Mouse (Mus musculus): ENCODE data around the gene Zbtb1. TPM values are rescaled to one million over a fixed set of nuclear protein-coding genes. Genes with fewer than 3 reads are reported as not detected.
"Not testable (repeated sequence)": the region's sequence is repeated elsewhere in the genome, so short reads cannot be mapped to it uniquely, and the experiment has no call there.

Gene Zbtb1
- total RNA-seq, 2 experiments from 2014 or later = 21.1 to 25.0 TPM

DNA sequence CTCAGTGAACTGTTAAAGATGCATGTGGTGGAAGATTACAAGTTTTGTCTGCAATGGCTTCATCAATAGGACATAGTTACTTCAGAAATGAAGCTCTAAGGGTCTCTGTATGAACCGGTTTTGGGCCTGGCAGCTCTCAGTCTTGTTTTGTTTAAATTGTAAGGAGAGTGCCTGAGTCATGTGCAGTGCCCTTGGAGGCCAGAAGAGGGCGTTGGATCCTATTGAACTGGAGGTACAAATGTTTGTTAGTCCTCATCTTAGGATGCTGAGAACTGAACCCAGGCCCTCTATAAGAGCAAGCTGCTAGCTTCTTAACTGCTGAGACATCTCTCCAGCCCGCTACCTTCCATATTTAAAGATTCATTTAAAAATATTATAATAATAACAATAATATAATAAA is 31.6 kb downstream of the Zbtb1 start:
- no peak for ATAC-seq (replicated peaks; ENCODE audit: low FRiP score, low TSS enrichment, poor library complexity, severe bottlenecking)

DNA sequence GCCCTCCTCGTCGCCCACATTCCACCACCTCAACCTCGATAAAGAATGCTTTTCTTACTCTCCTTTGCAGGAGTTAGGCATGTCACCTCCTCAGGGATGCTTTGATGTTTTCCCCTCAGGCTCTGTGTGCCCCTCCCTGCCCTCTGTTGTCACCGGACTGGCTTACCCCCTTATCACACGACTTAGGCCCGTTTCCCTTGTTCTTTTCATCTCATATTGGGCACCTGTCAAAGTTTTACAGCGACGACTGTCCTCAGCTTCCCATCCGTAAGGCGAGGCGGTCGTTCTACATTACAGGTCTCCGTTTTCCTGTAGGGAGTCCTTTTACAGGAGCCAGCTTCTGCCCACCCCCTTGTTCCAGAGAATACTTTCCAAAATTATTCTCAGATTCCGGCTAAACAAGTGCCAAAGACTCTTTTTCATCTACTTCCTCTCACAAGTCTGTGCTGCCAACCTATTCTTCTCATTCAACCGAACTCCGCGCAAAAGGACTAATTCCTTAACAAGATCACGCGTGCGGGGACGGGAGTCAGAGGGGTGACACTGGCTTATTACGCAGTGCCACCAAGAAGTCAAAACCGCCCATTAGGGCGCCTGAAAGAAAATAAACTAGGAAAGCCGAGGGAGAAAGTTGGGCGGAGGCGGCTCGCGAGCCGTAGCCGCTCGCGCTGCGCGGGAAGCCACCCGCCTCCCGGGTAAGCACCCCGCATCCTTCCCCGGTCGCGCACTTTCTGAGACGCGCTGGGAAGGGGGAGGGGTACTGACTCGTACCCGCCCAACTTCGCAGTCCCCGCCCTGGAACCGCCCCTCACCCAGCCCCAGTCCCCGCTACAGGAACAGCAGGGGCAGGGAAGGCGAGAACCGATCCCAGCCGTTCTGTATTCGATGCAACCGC is 33.2 kb downstream of the Zbtb1 start:
- peak; percentile 64 for ATAC-seq (replicated peaks; ENCODE audit: low FRiP score, low TSS enrichment, poor library complexity, severe bottlenecking)

GRCm38 (mm10) chr12:76403886-76404537 is 33.9 kb downstream of the Zbtb1 start, which contains the start of gene Hspa2:
Hspa2 (plus strand) TSS chr12:76404176.
- peak; percentile 91 for ATAC-seq (replicated peaks; ENCODE audit: low FRiP score, low TSS enrichment, poor library complexity, severe bottlenecking)

DNA sequence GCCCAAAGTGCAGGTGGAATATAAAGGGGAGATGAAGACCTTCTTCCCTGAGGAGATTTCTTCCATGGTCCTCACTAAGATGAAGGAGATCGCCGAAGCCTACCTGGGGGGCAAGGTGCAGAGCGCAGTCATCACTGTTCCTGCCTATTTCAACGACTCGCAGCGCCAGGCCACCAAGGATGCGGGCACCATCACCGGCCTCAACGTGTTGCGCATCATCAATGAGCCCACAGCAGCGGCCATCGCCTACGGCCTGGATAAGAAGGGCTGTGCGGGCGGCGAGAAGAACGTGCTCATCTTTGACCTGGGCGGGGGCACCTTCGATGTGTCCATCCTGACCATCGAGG is 34.7 kb downstream of the Zbtb1 start:
- ATAC-seq (replicated peaks; ENCODE audit: low FRiP score, low TSS enrichment, poor library complexity, severe bottlenecking) = no peak

DNA sequence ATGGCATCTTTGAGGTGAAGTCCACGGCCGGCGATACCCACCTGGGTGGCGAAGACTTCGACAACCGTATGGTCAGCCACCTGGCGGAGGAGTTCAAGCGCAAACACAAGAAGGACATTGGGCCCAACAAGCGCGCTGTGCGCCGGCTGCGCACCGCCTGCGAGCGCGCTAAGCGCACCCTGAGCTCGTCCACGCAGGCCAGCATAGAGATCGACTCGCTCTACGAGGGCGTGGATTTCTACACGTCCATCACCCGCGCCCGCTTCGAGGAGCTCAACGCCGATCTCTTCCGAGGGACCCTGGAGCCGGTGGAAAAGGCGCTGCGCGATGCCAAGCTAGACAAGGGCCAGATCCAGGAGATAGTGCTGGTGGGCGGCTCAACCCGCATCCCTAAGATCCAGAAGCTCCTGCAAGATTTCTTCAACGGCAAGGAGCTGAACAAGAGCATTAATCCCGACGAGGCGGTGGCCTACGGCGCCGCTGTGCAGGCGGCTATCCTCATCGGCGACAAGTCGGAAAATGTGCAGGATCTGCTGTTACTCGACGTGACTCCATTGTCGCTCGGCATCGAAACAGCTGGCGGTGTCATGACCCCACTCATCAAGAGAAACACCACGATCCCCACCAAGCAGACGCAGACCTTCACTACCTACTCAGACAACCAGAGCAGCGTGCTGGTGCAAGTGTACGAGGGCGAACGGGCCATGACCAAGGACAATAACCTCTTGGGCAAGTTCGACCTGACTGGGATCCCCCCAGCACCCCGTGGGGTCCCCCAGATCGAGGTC is 35.3 kb downstream of the Zbtb1 start:
- no peak for ATAC-seq (replicated peaks; ENCODE audit: low FRiP score, low TSS enrichment, poor library complexity, severe bottlenecking)

- no peak for ATAC-seq (replicated peaks; ENCODE audit: low FRiP score, low TSS enrichment, poor library complexity, severe bottlenecking)
These were observed 35.9 kb downstream of the Zbtb1 start for GRCm38 (mm10) chr12:76405971-76406370.

- ATAC-seq (replicated peaks; ENCODE audit: low FRiP score, low TSS enrichment, poor library complexity, severe bottlenecking) = no peak
These were observed 37.1 kb downstream of the Zbtb1 start for GRCm38 (mm10) chr12:76407184-76407583.

- no peak for ATAC-seq (replicated peaks; ENCODE audit: low FRiP score, low TSS enrichment, poor library complexity, severe bottlenecking)
These were observed 39.1 kb downstream of the Zbtb1 start for GRCm38 (mm10) chr12:76409166-76409565.

DNA sequence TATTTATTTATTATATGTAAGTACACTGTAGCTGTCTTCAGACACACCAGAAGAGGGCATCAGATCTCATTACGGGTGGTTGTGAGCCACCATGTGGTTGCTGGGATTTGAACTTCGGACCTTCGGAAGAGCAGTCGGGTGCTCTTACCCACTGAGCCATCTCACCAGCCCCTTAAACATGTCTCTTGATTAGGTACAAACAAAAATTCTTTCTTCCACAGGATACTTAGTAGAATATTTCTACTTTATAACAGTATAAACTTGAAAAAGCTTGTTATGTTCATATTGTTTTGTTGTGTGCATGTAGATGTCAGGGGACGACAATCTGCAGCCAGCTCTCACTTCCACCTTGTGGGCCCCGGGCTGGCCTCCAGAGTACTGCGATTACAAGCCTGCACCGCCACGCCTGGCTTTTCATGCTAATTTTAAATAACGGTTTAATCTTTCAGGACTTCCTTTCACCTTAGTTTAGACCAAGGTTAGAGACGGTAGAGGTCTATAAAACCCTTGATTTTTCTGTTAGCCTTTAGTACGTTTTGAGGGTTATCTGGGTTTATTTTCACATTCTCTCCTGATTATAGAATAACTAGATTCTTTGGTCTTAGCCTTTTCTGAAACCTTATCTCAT is 45.4 kb downstream of the Zbtb1 start:
- peak; percentile 70 for ATAC-seq (replicated peaks; ENCODE audit: low FRiP score, low TSS enrichment, poor library complexity, severe bottlenecking)

- no peak for ATAC-seq (replicated peaks; ENCODE audit: low FRiP score, low TSS enrichment, poor library complexity, severe bottlenecking)
These were observed 47.4 kb downstream of the Zbtb1 start, which contains the start of gene Ppp1r36 for GRCm38 (mm10) chr12:76417433-76417854. Ppp1r36 (plus strand) TSS chr12:76417538.

DNA sequence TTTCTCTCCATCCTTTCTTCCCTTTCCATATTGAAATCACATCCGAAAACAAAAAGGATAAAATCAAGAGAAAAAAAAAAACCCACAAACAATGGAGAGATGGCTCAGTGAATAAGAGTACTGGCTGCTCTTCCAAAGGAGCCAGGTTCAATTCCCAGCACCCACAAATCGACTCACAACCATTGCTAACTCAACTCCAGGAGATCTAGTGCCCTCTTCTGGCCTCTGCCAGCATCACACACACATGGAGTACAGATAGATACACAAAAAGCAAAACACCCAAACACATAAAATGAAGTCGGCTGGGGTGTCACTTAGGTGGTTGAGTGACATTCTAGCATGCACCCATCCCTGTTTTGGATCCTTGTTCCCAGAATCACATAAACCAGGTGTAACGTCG is 48.3 kb downstream of the Zbtb1 start:
- ATAC-seq (replicated peaks; ENCODE audit: low FRiP score, low TSS enrichment, poor library complexity, severe bottlenecking) = no peak

- no peak for ATAC-seq (replicated peaks; ENCODE audit: low FRiP score, low TSS enrichment, poor library complexity, severe bottlenecking)
These were observed 55.2 kb downstream of the Zbtb1 start for GRCm38 (mm10) chr12:76425256-76425655.

DNA sequence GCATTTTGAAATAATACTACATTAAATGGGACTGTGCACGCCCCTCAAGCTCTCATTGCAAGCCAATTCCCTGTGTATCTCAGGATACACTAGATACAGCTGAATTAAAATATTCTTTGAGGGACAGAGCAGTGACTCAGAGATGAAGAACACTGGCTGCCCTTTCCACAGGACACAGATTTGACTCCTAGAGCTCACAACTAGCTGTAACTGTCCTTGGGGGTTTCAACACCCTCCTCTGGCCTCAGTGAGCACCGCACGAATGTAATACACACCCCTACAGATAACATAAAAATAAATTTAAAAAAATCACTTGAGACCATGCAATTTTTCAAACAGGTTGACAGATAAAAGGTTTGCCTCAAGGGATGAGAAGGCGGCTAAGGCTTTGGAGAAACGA is 57.5 kb downstream of the Zbtb1 start:
- ATAC-seq (replicated peaks; ENCODE audit: low FRiP score, low TSS enrichment, poor library complexity, severe bottlenecking) = no peak

DNA sequence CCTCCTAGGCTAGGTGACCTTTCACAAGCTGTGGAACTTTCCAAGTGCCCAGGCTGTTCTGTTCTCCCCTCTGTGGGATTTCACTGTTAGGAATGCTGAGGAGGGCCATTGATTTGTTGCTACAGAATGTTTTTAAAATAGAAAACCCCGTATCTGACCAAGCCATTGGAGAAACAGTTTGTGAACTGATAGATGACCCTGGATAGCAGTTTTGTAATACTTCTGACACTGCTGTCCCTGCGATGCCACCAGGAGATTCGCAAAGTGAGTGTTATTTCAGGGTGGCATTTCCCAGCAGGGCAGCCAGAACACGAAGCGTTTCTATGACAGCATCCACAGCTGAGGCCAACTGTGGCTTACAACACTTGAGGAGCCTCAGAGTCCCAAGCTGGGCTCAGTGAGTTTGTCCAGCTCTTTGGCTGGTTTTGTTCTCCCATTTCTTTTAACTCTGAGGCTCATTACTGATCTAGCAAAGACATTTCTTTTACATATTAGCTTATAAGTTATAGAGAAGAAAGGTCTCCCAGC is 60.9 kb downstream of the Zbtb1 start:
- no peak for ATAC-seq (replicated peaks; ENCODE audit: low FRiP score, low TSS enrichment, poor library complexity, severe bottlenecking)

- no peak for ATAC-seq (replicated peaks; ENCODE audit: low FRiP score, low TSS enrichment, poor library complexity, severe bottlenecking)
These were observed 61.4 kb downstream of the Zbtb1 start for GRCm38 (mm10) chr12:76431431-76431830.

- ATAC-seq (replicated peaks; ENCODE audit: low FRiP score, low TSS enrichment, poor library complexity, severe bottlenecking) = no peak
These were observed 64.0 kb downstream of the Zbtb1 start for GRCm38 (mm10) chr12:76434111-76434510.

DNA sequence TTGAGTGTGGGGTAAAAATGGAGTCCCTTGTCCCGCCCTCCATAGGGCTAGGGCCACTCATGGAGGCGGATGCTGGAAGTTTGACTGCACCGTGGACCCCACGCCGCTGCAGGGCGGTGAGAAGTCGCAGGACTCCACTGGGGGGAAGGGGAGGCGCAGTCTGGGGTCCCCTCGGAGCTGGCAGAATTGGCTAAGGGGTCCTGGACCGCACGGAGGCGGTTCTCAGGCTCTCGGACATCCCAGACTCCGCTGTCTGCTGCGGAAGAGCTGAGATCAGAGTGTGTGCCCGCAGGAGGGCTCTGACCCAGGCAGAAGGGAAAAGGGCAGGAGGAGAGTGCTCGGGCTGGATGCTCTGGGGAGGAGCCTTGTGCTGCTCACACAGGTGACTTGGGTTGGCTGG is 65.0 kb downstream of the Zbtb1 start:
- ATAC-seq (replicated peaks; ENCODE audit: low FRiP score, low TSS enrichment, poor library complexity, severe bottlenecking) = no peak

DNA sequence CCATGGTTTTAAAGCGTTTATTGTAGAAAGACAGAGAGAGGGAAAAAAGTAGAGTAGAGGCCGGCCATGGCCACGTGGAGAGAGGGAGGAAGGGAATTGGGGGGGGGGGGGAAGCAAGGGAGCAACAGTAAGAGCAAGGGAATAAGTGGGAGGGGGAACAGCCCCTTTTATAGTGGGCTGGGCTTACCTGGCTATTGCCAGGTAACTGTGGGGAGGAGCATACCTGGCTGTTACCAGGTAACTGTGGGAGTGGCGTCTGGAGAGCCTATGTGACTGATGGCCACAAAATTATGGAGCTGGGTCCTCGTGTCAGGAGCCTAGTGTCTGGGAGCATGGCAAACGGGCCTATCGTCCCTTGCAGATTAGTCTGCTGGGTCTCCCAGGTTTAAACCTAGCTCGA is 65.5 kb downstream of the Zbtb1 start:
- ATAC-seq (replicated peaks; ENCODE audit: low FRiP score, low TSS enrichment, poor library complexity, severe bottlenecking) = no peak

DNA sequence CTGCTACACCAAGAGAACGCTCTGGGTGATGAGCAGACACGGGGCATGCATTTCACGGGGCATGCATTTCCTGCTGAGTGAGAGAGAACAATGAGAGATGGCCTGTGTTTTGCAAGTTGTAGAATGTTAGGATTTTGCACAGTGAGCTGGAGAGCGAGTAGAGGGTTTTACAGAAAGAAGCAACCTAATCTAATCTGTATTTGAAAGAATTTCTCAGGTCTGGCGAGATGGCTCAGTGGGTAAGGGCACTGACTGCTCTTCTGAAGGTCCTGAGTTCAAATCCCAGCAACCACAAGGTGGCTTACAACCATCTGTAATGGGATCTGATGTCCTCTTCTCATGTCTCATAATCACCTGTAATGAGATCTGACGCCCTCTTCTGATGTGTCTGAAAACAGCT is 73.4 kb downstream of the Zbtb1 start:
- ATAC-seq (replicated peaks; ENCODE audit: low FRiP score, low TSS enrichment, poor library complexity, severe bottlenecking) = not testable (repeated sequence)

All from megakaryocyte-erythroid progenitor cell, adult 5-6 weeks (primary cell).